Mouse (Mus musculus) ovary, postnatal 36 days (tissue): Measurements from ENCODE around the gene Fbxw11.
"Not testable (repeated sequence)": the region's sequence is repeated elsewhere in the genome, so short reads cannot be mapped to it uniquely, and the experiment has no call there.

Source experiments
- DNase-seq: peaks from one replicate; pipeline ENCODE4 v3.0.0; 2022; ENCODE audit warnings: low spot score, mixed read lengths

The Fbxw11 gene

DNA sequence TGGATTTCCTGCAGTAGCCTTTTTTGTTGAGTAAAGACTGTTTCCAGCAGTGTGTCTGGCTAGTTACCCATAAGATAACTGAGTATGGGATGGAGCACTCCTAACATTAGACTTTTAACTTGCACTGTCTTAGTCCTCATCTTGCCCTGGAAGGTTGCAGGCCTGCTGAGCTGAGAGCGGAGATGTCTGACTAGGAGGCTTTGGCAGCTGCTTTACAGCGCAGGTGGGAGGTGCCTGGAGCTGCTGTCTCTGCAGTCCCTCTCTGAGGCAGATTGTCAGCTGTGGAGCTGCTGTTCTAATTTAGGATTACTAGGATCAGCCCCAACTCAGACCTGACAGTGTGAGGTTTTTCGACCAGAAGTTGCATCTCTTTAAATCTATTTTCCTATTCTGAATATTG lies 34.3 kb downstream of the Fbxw11 start:
- no peak for DNase-seq

- DNase-seq, result no peak
Measured at GRCm38 (mm10) chr11:32677811-32678210, 35.3 kb downstream of the Fbxw11 start.

DNA sequence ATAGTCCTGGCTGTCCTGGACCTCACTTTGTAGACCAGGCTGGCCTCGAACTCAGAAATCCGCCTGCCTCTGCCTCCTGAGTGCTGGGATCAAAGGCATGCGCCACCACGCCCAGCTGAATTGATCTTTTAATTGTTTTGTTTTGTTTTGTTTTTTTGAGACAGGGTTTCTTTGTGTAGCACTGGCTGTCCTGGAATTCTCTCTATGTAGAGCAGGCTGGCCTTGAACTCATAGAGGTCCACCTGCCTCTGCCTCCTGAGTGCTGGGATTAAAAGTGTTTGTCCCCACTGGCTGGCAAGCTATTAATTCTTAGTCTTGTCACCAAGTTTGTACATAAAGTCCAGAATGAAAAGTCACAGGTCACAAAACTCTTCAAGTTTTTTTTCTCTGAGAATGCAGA lies 36.6 kb downstream of the Fbxw11 start:
- DNase-seq, result not testable (repeated sequence)

- DNase-seq, result peak; percentile 29
Measured at GRCm38 (mm10) chr11:32680014-32680413, 37.5 kb downstream of the Fbxw11 start.

- DNase-seq, result no peak
Measured at GRCm38 (mm10) chr11:32681192-32681795, 38.8 kb downstream of the Fbxw11 start.

DNA sequence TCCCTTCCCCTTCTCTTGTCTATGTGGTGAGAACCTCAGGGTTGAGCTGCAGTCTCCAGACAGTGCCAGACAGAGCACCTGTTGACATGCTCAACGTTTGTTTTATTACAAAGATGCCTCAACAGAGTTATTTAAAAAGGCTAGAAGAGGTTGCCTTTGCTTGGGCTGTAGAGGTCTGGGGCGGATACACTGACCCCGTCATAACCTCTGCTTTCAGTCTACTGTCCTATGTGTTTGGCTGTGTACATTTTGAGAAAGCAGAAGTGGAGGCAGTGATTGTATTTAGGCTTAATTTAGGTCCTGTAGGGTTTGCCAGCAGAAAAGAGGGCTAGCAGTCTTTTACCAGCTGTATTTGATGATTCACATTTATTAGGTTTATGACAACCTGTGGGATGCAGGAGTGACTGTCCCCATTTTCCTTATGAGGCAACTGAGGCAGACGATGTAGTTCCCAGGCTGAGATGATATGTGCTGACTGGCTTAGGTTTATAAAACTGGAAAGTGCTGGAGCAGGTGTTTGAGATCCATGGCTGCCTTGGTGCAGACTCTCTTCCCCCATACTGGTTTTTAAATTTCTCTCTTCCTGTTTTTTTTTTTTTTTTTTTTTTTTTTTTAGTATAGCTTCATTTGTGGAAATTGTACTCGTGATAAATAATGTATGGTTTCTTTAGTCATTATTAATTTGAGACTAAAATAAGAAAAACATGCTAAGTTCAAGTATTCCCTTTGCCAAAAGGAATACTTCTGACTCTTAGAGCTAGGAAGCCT lies 40.0 kb downstream of the Fbxw11 start:
- no peak for DNase-seq

GRCm38 (mm10) chr11:32684690-32685254 lies 42.2 kb downstream of the Fbxw11 start:
- no peak for DNase-seq

DNA sequence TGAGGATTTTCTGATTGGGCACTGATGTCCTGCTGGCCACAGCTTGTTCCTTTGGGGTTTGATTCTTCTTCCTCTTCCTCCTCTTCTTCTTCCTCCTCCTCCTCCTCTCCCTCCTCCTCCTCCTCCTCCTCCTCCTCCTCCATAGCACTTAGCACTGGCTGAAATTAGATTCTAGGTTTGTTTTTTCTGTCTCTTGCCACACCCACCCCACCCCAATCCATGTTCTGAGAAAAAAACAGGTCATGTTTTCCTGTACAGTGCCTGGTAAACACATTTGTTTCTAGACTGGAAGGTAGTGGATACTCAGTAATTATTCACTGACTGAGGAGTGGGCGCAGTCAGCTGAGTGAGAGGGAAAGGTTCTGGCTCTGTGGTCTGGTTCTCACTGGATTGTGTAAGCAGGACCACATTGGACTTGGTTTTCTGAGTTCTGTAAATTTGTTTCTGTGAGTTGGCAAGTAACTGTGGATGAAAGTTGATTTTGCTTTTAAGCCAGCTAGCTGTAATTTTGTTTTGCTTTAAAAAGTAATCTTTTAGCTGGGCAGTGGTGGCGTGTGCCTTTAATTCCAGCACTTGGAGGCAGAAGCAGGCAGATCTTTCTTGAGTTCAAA lies 45.8 kb downstream of the Fbxw11 start:
- DNase-seq, result no peak

- DNase-seq, result no peak
Measured at GRCm38 (mm10) chr11:32689510-32689909, 47.0 kb downstream of the Fbxw11 start.

DNA sequence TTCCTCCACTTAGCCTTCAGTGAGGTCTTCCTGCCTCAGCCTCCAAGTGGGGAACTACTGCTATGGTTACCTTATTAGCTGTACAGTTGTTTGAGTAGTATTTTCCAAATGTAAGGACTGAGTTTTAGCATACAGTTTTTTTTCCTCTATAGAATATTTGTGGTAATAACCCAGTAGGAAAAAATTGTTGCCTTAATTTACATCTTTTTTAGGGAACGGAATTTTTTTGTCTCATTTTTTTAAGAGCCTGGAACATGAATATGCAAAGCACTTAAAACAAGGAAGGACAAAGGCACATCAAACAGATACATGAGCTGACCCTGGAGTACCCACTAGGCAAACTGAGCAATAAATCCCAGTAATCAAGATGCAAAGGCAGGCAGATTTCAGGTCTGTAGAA lies 50.3 kb downstream of the Fbxw11 start:
- no peak for DNase-seq

GRCm38 (mm10) chr11:32693431-32694141 lies 51.1 kb downstream of the Fbxw11 start:
- no peak for DNase-seq

- not testable (repeated sequence) for DNase-seq
Measured at GRCm38 (mm10) chr11:32694322-32695003, 51.9 kb downstream of the Fbxw11 start.

DNA sequence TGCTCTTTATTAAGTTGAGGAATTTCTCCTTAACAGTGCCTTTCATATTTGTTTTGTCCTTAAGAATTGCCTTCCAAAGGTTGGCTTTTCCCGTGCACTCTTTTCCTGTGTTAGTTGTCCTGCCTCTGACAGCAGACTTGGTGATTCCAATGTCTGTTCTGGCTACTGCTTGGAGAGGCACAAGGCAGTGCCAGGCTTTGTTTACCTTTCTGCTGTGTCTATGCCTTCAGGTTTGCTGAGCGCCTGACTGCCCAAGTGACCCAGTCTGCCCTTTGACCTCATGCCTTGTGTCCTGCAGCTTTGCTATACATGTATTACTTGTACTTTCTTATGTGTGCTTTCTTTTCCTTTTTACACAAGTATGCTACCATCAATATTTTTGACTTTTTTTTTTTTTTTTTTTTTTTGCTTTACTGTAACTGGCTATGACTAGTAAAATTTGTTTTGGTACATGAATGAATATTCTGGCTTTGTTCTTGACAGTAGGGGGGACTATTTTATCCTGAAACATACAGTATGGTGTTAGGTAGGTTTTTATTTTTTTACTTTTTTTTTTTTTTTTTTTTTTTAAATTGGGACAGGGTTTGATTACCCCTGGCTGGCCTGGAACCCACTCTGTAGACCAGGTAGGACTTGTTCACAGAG lies 54.0 kb downstream of the Fbxw11 start:
- no peak for DNase-seq

- DNase-seq, result no peak
Measured at GRCm38 (mm10) chr11:32697695-32698094, 55.2 kb downstream of the Fbxw11 start.

- DNase-seq, result no peak
Measured at GRCm38 (mm10) chr11:32699913-32700493, 57.5 kb downstream of the Fbxw11 start.

- no peak for DNase-seq
Measured at GRCm38 (mm10) chr11:32701566-32701965, 59.0 kb downstream of the Fbxw11 start.

DNA sequence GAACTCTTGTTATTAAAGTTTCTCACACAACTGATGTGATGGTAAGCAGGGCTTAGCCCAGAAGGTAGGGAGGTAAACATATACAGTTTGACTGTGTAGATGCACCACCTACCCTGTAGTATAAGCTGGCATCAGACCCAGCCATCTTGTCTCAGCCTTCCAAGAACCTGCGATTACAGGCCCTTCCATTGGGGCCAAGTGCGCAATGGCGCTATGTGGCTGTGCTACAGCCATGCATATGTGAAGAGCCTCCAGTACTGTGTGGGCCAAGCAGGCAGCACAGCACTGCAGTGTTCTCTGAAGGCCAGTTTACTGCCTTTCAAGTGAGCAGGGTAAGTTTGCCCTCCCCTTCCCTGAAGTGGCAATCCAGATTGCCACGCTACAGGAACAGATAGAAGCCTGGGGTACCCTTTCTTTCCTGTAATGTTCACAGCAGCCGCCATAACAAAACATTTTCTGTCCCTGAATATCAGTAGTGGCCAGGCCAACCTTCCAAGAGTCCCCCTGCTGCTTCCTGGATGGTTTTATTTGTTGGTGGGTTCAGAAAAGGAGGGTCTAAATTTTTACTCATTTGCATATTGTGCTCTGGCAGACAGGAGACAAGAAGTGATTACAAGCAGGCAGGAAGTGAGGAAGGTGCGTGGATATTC lies 61.8 kb downstream of the Fbxw11 start:
- no peak for DNase-seq

DNA sequence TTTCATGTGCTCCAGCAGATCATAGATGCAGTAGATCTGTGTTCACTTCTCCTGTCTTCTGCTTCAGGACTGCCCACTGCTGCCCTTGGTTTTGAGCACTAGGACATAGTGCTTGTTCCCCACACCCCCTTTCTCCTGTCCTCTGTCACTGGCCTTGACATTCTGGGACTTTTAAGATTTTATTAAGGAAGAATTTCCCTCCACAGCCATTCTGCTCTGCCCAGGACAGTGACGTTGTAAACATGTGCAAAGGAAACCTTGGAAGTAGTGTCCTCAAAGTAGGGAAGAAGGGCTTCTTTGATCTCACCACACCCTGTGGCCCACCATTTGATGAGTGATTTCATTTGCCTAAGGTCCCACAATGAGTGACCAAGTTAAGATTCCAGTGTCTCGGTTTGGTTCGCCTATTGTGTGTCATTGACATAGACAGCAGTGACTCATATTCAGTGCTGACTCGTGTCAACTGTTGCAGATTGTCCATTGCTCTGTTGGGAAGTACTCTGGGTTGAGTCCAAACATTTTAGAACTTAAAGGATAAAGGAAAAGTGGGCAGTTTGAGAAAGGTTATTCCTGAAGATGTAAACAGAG lies 64.0 kb downstream of the Fbxw11 start:
- no peak for DNase-seq

DNA sequence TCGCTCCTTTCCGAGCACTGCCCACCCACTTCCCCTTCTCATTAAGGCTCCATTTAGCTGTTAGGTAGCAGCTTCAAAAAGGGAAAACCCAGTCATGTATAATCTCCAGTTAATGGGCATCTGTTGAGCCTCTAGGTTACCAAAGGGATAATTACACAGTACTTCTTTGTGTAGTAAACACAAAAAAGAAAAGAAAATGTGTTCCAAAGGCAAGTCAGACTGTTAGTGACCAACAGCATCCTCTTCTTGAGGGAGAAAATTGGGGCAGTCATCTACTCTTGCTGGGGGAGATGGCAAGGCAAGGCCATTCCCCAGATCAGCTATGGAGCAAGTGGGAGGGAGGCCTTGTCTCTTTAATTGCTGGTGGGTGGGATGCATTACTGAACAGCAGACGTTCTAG lies 65.0 kb downstream of the Fbxw11 start:
- no peak for DNase-seq
